Mouse (Mus musculus) MEL (cell line): Measurements from ENCODE around the gene Tshz2. TPM values are rescaled to one million over a fixed set of nuclear protein-coding genes. Genes with fewer than 3 reads are reported as not detected.

Experiments used
- DNase-seq: peaks from one replicate; pipeline ENCODE4 v3.0.0; 2011; ENCODE audit warnings: low read depth, low spot score
- H3K27ac ChIP-seq: 2 replicates; pipeline ENCODE4 v1.5.1; 2012; ENCODE audit warnings: low read depth, mild to moderate bottlenecking, control low read depth, low read length, moderate library complexity; ENCODE audit not compliant: control insufficient read depth
- H3K27me3 ChIP-seq, 2 experiments: fragments of 150-350 bp in 1 of 2; sonication (generic) in 1 of 2; 2 replicates each; pipeline ENCODE4 v1.6.1; 2012; ENCODE audit warnings: low read length in 2 of 2, mild to moderate bottlenecking in 2 of 2, improper control_type of control experiment in 1 of 2, moderate library complexity in 1 of 2; ENCODE audit not compliant: insufficient read depth in 2 of 2, control insufficient read depth in 1 of 2
- H3K36me3 ChIP-seq, 2 experiments: 2 replicates each; pipeline ENCODE4 v1.6.1; 2012 to 2014; ENCODE audit warnings: low read length in 2 of 2, improper control_type of control experiment in 1 of 2, inconsistent platforms in 1 of 2, mild to moderate bottlenecking in 1 of 2; ENCODE audit not compliant: insufficient read depth in 2 of 2, control insufficient read depth in 1 of 2
- H3K4me1 ChIP-seq, 2 experiments: fragments of 150-350 bp in 1 of 2; sonication (generic) in 1 of 2; 2 replicates each; pipeline ENCODE4 v1.6.1; 2012; ENCODE audit warnings: low read length in 2 of 2, improper control_type of control experiment in 1 of 2, mild to moderate bottlenecking in 1 of 2; ENCODE audit not compliant: insufficient read depth in 2 of 2, control insufficient read depth in 1 of 2
- H3K4me3 ChIP-seq, 2 experiments: fragments of 150-350 bp in 1 of 2; sonication (generic) in 1 of 2; 2 replicates each; pipeline ENCODE4 v1.5.1; 2012; ENCODE audit warnings: low read depth in 2 of 2, low read length in 2 of 2, mild to moderate bottlenecking in 2 of 2, moderate library complexity in 2 of 2, control low read depth in 1 of 2, improper control_type of control experiment in 1 of 2; ENCODE audit not compliant: control insufficient read depth in 1 of 2, insufficient read depth in 1 of 2
- H3K79me2 ChIP-seq: 2 replicates; pipeline ENCODE4 v1.6.1; 2012; ENCODE audit warnings: mild to moderate bottlenecking, low read length, moderate library complexity; ENCODE audit not compliant: control insufficient read depth, poor library complexity, insufficient read depth
- H3K9ac ChIP-seq: 2 replicates; pipeline ENCODE4 v1.6.1; 2012; ENCODE audit warnings: low read depth, mild to moderate bottlenecking, control low read depth, low read length, moderate library complexity; ENCODE audit not compliant: control insufficient read depth, poor library complexity, severe bottlenecking
- H3K9me3 ChIP-seq: fragments of 150-350 bp; sonication (generic); replicated peaks from 2 replicates; pipeline ENCODE4 v1.6.1; 2012; ENCODE audit warnings: mild to moderate bottlenecking, low read length, improper control_type of control experiment, moderate library complexity; ENCODE audit not compliant: insufficient read depth
- BHLHE40 ChIP-seq: IDR thresholded peaks from 2 replicates; pipeline ENCODE4 v1.6.1; 2012; ENCODE audit warnings: low read depth, mild to moderate bottlenecking, inconsistent platforms, low read length, improper control_type of control experiment, borderline replicate concordance
- E2F4 ChIP-seq: IDR thresholded peaks from 2 replicates; pipeline ENCODE4 v1.6.1; 2011; ENCODE audit warnings: low read depth, low read length, improper control_type of control experiment, borderline replicate concordance
- ELF1 ChIP-seq: IDR thresholded peaks from 2 replicates; pipeline ENCODE4 v1.6.1; 2014; ENCODE audit warnings: low read depth, mild to moderate bottlenecking, inconsistent platforms, low read length, improper control_type of control experiment, moderate library complexity
- EP300 ChIP-seq, 2 experiments: IDR thresholded peaks; 2 replicates each; pipeline ENCODE4 v1.6.1; 2011; ENCODE audit warnings: improper control_type of control experiment in 2 of 2, low read length in 2 of 2, low read depth in 1 of 2, mild to moderate bottlenecking in 1 of 2
- GABPA ChIP-seq: IDR thresholded peaks from 2 replicates; pipeline ENCODE4 v1.6.1; 2012; ENCODE audit warnings: low read depth, mild to moderate bottlenecking, inconsistent platforms, low read length, improper control_type of control experiment, moderate library complexity
- HCFC1 ChIP-seq: IDR thresholded peaks from 2 replicates; pipeline ENCODE4 v1.6.1; 2012; ENCODE audit warnings: low read depth, mild to moderate bottlenecking, inconsistent platforms, low read length, improper control_type of control experiment, moderate library complexity
- KAT2A ChIP-seq: conservative IDR thresholded peaks from 2 replicates; pipeline ENCODE4 v1.6.1; 2012; ENCODE audit warnings: low read depth, low read length, improper control_type of control experiment, inconsistent platforms
- MAZ ChIP-seq: IDR thresholded peaks from 2 replicates; pipeline ENCODE4 v1.6.1; 2012; ENCODE audit warnings: low read depth, mild to moderate bottlenecking, inconsistent platforms, low read length, improper control_type of control experiment
- MXI1 ChIP-seq: IDR thresholded peaks from 2 replicates; pipeline ENCODE4 v1.6.1; 2011; ENCODE audit warnings: mild to moderate bottlenecking, low read depth, low read length, improper control_type of control experiment
- NRF1 ChIP-seq: IDR thresholded peaks from 2 replicates; pipeline ENCODE4 v1.6.1; 2014; ENCODE audit warnings: low read depth, mild to moderate bottlenecking, inconsistent platforms, low read length, improper control_type of control experiment, moderate library complexity; ENCODE audit not compliant: poor library complexity, insufficient read depth, severe bottlenecking
- POLR2A ChIP-seq, 2 experiments: IDR thresholded peaks; 2 replicates each; pipeline ENCODE4 v1.6.1; 2011 to 2012; ENCODE audit warnings: low read length in 2 of 2, mild to moderate bottlenecking in 2 of 2, control low read depth in 1 of 2, improper control_type of control experiment in 1 of 2, low read depth in 1 of 2, moderate library complexity in 1 of 2; ENCODE audit not compliant: control insufficient read depth in 1 of 2, insufficient read depth in 1 of 2, poor library complexity in 1 of 2
- POLR2AphosphoS2 ChIP-seq: IDR thresholded peaks from 2 replicates; pipeline ENCODE4 v1.6.1; 2011; ENCODE audit warnings: low read length, improper control_type of control experiment
- POLR2AphosphoS5 ChIP-seq: IDR thresholded peaks from 2 replicates; pipeline ENCODE4 v1.6.1; 2012; ENCODE audit warnings: low read depth, borderline replicate concordance, mild to moderate bottlenecking, inconsistent platforms, low read length, moderate library complexity, mixed read lengths
- RCOR1 ChIP-seq: IDR thresholded peaks from 2 replicates; pipeline ENCODE4 v1.6.1; 2012; ENCODE audit warnings: low read depth, mild to moderate bottlenecking, inconsistent platforms, low read length, improper control_type of control experiment
- TBP ChIP-seq: IDR thresholded peaks from 2 replicates; pipeline ENCODE4 v1.8.0; 2011; ENCODE audit warnings: low read depth, low read length, improper control_type of control experiment
- TCF12 ChIP-seq: IDR thresholded peaks from 2 replicates; pipeline ENCODE4 v1.6.1; 2014; ENCODE audit warnings: low read depth, mild to moderate bottlenecking, inconsistent platforms, low read length, improper control_type of control experiment, moderate library complexity
- UBTF ChIP-seq: IDR thresholded peaks from 2 replicates; pipeline ENCODE4 v1.6.1; 2012; ENCODE audit warnings: low read depth, mild to moderate bottlenecking, inconsistent platforms, low read length, improper control_type of control experiment, moderate library complexity, borderline replicate concordance; ENCODE audit not compliant: insufficient read depth
- ZKSCAN1 ChIP-seq: IDR thresholded peaks from 2 replicates; pipeline ENCODE4 v1.6.1; 2012; ENCODE audit warnings: low read depth, mild to moderate bottlenecking, inconsistent platforms, low read length, improper control_type of control experiment, moderate library complexity
- ZNF384 ChIP-seq: IDR thresholded peaks from 2 replicates; pipeline ENCODE4 v1.6.1; 2012; ENCODE audit warnings: low read depth, mild to moderate bottlenecking, inconsistent platforms, low read length, improper control_type of control experiment
- polyA plus RNA-seq, 2 experiments: library from polyadenylated mRNA; stranded (reverse) in 1 of 2; unstranded in 1 of 2; fragments of >175 nt in 1 of 2; fragments of >200 nt in 1 of 2; gene quantifications; 2 replicates each; pipeline versions ENCODE4 v1.2.1 to v1.2.4; 2012; ENCODE audit warnings: low replicate concordance in 2 of 2, low read depth in 1 of 2; ENCODE audit not compliant: insufficient read length in 2 of 2, insufficient read depth in 1 of 2, missing spikeins in 1 of 2
- total RNA-seq: library from RNA; depleted of rRNA; stranded (reverse); fragments of 300-350 nt; gene quantifications from 2 replicates; pipeline ENCODE4 v1.2.3, GENCODE M21; 2012

The Tshz2 gene
- total and polyA plus RNA-seq, 3 experiments: not detected

GRCm38 (mm10) chr2:169910606-169911005 is 277.8 kb downstream of the Tshz2 start:
- Histone ChIP-seq H3K27ac (no peak overlapping the region), H3K79me2 (no peaks in the 10 kb centered on the region), H3K9me3 (no peaks in the 10 kb centered on the region), H3K27me3 (no peaks in the 10 kb centered on the region), H3K4me3 (no peak overlapping the region), H3K9ac (no peak overlapping the region), H3K36me3 (no peaks in the 10 kb centered on the region), H3K4me1 (no peaks in the 10 kb centered on the region)
- no peak for DNase-seq
- TF ChIP-seq ZNF384 (no peak), POLR2AphosphoS5 (no peak), E2F4 (no peak), RCOR1 (no peak), TBP (no peak), EP300 (IDR thresholded peaks at IDR 0.05; ENCODE audit: low read depth in 1 of 2, low read length in 2 of 2) (no peak), POLR2A (IDR thresholded peaks at IDR 0.05; ENCODE audit: control insufficient read depth in 1 of 2, insufficient read depth in 1 of 2, low read depth in 1 of 2, low read length in 2 of 2, poor library complexity in 1 of 2) (no peak), NRF1 (no peak), ELF1 (no peak), GABPA (no peak), MAZ (no peak), MXI1 (no peak), BHLHE40 (no peak), KAT2A (no peak), ZKSCAN1 (no peak), TCF12 (no peak)

DNA sequence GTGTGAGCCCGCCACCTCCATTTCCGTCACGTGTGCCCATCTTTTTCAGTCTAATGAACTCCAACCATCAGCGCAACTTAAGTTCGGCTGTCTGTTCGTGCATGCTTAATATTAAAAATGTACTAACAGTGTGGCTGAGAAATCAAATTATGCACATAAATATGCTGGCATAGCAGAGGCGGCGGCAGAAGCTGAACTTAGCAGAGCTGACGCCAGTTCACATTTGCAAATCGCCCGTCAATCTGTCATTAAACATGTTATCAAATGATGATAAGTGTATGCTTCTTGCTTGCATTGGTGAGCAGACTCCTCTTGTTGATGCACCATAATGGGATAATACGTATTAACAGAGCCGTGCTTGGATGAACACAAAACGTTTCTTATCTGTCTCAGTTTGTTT is 280.0 kb downstream of the Tshz2 start:
- TF ChIP-seq POLR2AphosphoS2 (no peak), EP300 (IDR thresholded peaks at IDR 0.05; ENCODE audit: low read depth in 1 of 2, low read length in 2 of 2) (no peak), HCFC1 (no peak), BHLHE40 (no peak), UBTF (no peak)
- TF ChIP-seq, all 39 proteins: peak for 0
- Histone ChIP-seq H3K9ac (no peak overlapping the region), H3K79me2 (no peaks in the 10 kb centered on the region), H3K27me3 (no peaks in the 10 kb centered on the region), H3K4me3 (no peak overlapping the region), H3K4me1 (no peaks in the 10 kb centered on the region), H3K9me3 (no peaks in the 10 kb centered on the region), H3K36me3 (no peaks in the 10 kb centered on the region), H3K27ac (no peak overlapping the region)
- no peak for DNase-seq
